Mouse (Mus musculus) midbrain, embryonic 16.5 days (tissue): Measurements from ENCODE around the gene Myt1l. TPM values are rescaled to one million over a fixed set of nuclear protein-coding genes. Genes with fewer than 3 reads are reported as not detected.

ENCODE experiments used
- ATAC-seq: fragments of 200-750 bp; cut with Nextera tagmentation; 2 replicates; pipeline ENCODE4 v1.8.0; 2017; ENCODE audit warnings: moderate TSS enrichment
- H3K27ac ChIP-seq: fragments of 300-500 bp; sonication (generic); 2 replicates; pipeline ENCODE4 v1.5.1; 2014; ENCODE audit warnings: mild to moderate bottlenecking, low read length, mixed read lengths
- H3K27me3 ChIP-seq: fragments of 300-500 bp; sonication (generic); 2 replicates; pipeline ENCODE4 v1.6.1; 2014; ENCODE audit warnings: low read depth, low read length, mixed read lengths; ENCODE audit not compliant: control insufficient read depth, insufficient read depth
- H3K36me3 ChIP-seq: fragments of 300-500 bp; sonication (generic); 2 replicates; pipeline ENCODE4 v1.6.1; 2014; ENCODE audit warnings: mild to moderate bottlenecking, low read length, moderate library complexity, mixed read lengths; ENCODE audit not compliant: control insufficient read depth, insufficient read depth
- H3K4me1 ChIP-seq: fragments of 300-500 bp; sonication (generic); 2 replicates; pipeline ENCODE4 v1.6.1; 2014; ENCODE audit warnings: mild to moderate bottlenecking, low read length, mixed read lengths; ENCODE audit not compliant: control insufficient read depth, insufficient read depth
- H3K4me2 ChIP-seq: fragments of 300-500 bp; sonication (generic); 2 replicates; pipeline ENCODE4 v1.6.1; 2014; ENCODE audit warnings: mild to moderate bottlenecking, low read length, mixed read lengths
- H3K4me3 ChIP-seq: fragments of 300-500 bp; sonication (generic); 2 replicates; pipeline ENCODE4 v1.5.1; 2014; ENCODE audit warnings: low read depth, mild to moderate bottlenecking, low read length, moderate library complexity, mixed read lengths
- H3K9ac ChIP-seq: fragments of 300-500 bp; sonication (generic); 2 replicates; pipeline ENCODE4 v1.6.1; 2014; ENCODE audit warnings: low read depth, low read length, mixed read lengths
- H3K9me3 ChIP-seq: fragments of 300-500 bp; sonication (generic); replicated peaks from 2 replicates; pipeline ENCODE4 v1.6.1; 2014; ENCODE audit warnings: mild to moderate bottlenecking, low read length, mixed read lengths; ENCODE audit not compliant: control insufficient read depth, poor library complexity, severe bottlenecking
- WGBS: fragments of 180-500 bp; shearing (Covaris S2); extraction: QIAGEN DNeasy Blood & Tissue Kit; methylation state at CpG from one replicate; pipeline ENCODE4 v1.1.7; 2014; 5-methylcytosine and 5-hydroxymethylcytosine counted together
- polyA plus RNA-seq: library from polyadenylated mRNA; unstranded; fragments of >200 nt; fragmentation: Nextera tagmentation; extraction: Ambion mirVana; gene quantifications from 2 replicates; pipeline ENCODE4 v1.2.1, GENCODE M21; 2015

Myt1l gene
- polyA plus RNA-seq, 1 experiment from 2014 or later, result 304 TPM

DNA sequence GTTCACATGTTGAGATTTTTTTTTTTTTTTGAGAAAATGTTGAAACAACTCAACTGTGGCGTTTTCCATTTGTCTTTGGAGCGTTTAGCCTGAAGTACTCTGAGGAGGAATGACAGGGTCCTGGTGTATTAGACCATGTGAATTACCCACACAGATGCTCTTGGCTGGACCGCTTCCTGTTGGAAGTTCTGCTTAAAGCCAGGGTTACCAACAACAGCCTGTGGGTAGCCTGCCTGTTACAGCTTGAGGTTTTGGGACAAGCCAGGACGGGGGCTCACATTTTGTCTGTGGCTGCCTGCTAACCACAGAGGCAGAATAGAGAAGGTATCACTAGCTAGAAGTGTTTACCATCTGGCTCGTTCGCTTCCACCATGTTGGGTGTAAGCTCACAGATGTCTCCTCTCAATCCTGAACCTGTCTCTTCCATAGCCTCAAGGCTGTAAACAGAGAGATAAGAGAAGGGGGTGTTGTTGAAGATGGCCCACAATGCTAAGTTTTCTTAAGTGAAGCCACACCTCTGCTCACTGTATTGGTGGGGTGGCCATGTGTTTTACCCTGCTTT lies 417.1 kb downstream of the Myt1l start:
- no peaks in the 10 kb centered on the region for H3K27me3 ChIP-seq
- no peaks in the 10 kb centered on the region for H3K36me3 ChIP-seq
- no peak overlapping the region for H3K4me3 ChIP-seq
- no peak for ATAC-seq
- no peak overlapping the region for H3K9ac ChIP-seq
- no peak overlapping the region for H3K27ac ChIP-seq
- H3K4me2 ChIP-seq, result no peak overlapping the region
- peaks cover 12% of the 10 kb centered on the region for H3K4me1 ChIP-seq
- H3K9me3 ChIP-seq, result no peaks in the 10 kb centered on the region
- WGBS, result 88% methylated on average over 6 of the region's 6 CpGs

DNA sequence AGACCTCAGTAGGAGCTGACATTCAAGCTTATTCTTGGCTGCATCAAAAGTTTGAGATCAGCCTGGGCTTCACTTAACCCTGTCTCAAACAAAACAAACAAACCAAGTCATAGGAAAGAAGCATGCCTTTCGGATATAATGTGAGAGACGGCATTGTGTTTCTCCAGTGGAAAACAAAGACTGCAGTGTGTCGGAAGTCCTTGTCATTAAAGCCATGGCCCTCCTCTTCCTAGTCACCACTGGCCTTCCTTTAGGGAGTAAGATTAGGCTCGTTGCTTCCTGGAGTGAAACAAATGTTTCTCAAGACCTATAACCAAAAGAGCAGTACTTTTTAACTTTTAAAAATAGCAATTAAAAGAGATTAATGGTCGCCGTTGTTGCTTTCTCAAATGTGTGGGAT lies 422.9 kb downstream of the Myt1l start:
- Histone ChIP-seq H3K27ac (no peak overlapping the region), H3K4me2 (no peak overlapping the region), H3K9me3 (no peaks in the 10 kb centered on the region), H3K9ac (no peak overlapping the region), H3K36me3 (no peaks in the 10 kb centered on the region), H3K4me1 (peaks cover 7% of the 10 kb centered on the region; the same call in 1 of the 2 replicates), H3K27me3 (no peaks in the 10 kb centered on the region), H3K4me3 (no peak overlapping the region)
- WGBS, result 51% methylated on average over 6 of the region's 6 CpGs
- no peak for ATAC-seq

DNA sequence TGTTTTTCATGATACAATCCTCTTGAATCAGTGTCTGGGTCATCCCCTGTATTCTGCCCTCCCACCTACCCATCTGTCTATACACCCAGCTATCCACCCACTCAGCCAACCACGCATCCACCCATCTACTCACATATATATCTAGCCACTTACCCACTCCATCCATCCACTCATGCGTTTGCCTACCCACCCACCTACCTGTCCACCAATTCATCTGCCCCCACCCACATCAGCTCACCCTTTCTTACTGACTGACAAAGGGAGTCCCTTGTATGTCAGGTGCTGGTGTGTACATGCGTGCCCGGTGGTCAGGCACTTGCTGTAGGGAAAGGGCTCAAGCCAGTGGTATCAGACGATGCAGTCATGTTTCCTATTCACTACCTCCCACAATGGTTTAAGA lies 423.3 kb downstream of the Myt1l start:
- Histone ChIP-seq H3K9me3 (no peaks in the 10 kb centered on the region), H3K4me3 (no peak overlapping the region), H3K9ac (no peak overlapping the region), H3K4me1 (peaks cover 7% of the 10 kb centered on the region; the same call in 1 of the 2 replicates), H3K4me2 (no peak overlapping the region), H3K27ac (no peak overlapping the region), H3K27me3 (no peaks in the 10 kb centered on the region), H3K36me3 (no peaks in the 10 kb centered on the region)
- no peak for ATAC-seq
- WGBS, result 90% methylated on average over 5 of the region's 5 CpGs

DNA sequence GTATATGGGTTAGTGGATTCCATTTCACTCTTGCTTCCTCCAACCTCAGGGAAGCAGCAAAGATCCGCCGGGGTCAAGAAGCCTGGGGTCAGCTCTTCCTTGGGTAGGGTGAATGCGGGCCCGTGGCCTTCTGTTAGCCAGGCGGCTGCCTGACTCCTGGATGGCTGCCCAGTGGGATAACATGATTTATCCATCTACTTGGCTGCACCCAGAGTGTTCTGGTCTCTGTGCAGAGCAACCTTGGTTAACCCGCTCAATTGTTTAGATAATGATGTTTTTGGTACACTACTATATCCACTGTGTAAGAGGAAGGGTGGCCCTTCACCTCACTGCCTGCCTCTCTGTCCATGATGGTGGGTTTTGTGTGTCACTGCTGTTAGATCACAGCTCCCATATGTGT lies 423.9 kb downstream of the Myt1l start:
- no peak overlapping the region for H3K4me2 ChIP-seq
- WGBS, result 76% methylated on average over 6 of the region's 6 CpGs
- no peaks in the 10 kb centered on the region for H3K36me3 ChIP-seq
- H3K9ac ChIP-seq, result no peak overlapping the region
- peaks cover 7% of the 10 kb centered on the region; the same call in 1 of the 2 replicates for H3K4me1 ChIP-seq
- no peak overlapping the region for H3K27ac ChIP-seq
- no peak overlapping the region for H3K4me3 ChIP-seq
- no peak for ATAC-seq
- H3K9me3 ChIP-seq, result no peaks in the 10 kb centered on the region
- no peaks in the 10 kb centered on the region for H3K27me3 ChIP-seq

DNA sequence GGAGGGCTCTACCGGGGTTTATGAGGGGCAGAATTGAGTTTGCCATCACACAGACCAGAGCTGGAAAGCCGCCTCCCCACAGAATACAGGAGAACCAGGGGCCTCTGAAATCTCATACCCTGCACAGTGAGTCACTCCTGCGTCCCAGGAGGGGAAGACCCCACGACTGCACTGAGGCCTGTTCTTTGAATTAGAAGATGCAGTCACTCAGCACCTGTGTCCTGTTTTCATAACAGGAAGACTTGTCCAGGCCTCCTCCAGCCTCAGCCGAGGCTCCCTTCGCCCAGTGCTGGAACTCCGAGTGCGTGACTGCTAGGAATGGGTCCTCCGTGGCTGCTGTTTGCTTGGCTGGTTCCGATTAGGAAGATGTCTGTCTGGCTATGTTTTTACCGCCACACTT lies 425.8 kb downstream of the Myt1l start:
- Histone ChIP-seq H3K9me3 (no peaks in the 10 kb centered on the region), H3K27ac (peak overlapping the region; percentile 19), H3K4me3 (no peak overlapping the region), H3K36me3 (no peaks in the 10 kb centered on the region), H3K27me3 (no peaks in the 10 kb centered on the region), H3K9ac (no peak overlapping the region; the same call in 1 of the 2 replicates), H3K4me1 (peaks cover 7% of the 10 kb centered on the region; the same call in 1 of the 2 replicates), H3K4me2 (no peak overlapping the region)
- ATAC-seq, result 0 out of 2 replicates have a peak, but pooled peaks have one; percentile 32
- 57% methylated on average over 11 of the region's 11 CpGs for WGBS

DNA sequence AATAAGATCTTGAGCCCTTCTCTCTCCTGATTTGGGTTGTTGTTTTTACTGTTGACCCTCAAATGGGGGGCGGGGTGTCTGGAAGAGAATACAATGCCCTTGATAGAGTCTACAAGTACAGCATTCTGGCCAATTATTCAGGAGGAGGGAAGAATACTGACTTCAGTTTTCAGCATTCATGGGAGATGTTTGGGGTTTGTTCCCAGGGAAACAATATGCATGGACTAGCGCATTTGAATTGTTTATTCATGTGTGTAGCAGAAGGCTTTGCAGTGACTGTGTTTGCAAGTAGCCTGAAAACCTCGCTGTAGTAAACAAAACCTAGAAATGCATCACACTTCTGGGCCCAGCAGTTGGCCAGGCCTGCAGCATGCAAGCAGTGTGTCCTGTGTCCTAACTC lies 426.3 kb downstream of the Myt1l start:
- 50% methylated on average over 3 of the region's 3 CpGs for WGBS
- Histone ChIP-seq H3K27me3 (no peaks in the 10 kb centered on the region), H3K4me2 (no peak overlapping the region), H3K9me3 (no peaks in the 10 kb centered on the region), H3K36me3 (no peaks in the 10 kb centered on the region), H3K4me3 (no peak overlapping the region), H3K9ac (no peak overlapping the region), H3K27ac (peak overlapping the region; percentile 19), H3K4me1 (peaks cover 7% of the 10 kb centered on the region; the same call in 1 of the 2 replicates)
- ATAC-seq, result no peak

DNA sequence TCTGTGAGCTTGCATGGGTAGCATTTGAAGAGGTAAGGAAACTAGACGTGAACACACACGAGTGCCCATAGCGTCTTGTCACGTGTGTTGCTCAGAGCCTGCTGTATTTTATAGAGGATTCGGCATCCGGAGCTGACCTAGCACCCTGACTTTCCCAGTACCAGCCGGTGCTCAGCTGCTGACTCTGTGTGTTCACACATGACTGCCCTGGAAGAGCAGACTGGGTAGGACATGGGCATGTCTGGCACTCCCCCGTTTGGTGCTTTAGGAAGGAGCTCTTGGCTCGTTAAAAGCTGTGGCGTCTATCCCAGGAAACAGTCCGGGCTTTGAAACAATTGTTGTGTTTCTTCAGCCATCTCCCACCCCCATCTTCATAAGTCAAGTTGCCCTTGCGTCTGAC lies 428.8 kb downstream of the Myt1l start:
- H3K36me3 ChIP-seq, result no peaks in the 10 kb centered on the region
- H3K4me1 ChIP-seq, result peaks cover 2% of the 10 kb centered on the region
- WGBS, result 81% methylated on average over 12 of the region's 12 CpGs
- H3K9me3 ChIP-seq, result no peaks in the 10 kb centered on the region
- H3K4me3 ChIP-seq, result no peak overlapping the region
- H3K4me2 ChIP-seq, result no peak overlapping the region
- H3K9ac ChIP-seq, result no peak overlapping the region
- H3K27ac ChIP-seq, result no peak overlapping the region
- H3K27me3 ChIP-seq, result no peaks in the 10 kb centered on the region
- ATAC-seq, result no peak

DNA sequence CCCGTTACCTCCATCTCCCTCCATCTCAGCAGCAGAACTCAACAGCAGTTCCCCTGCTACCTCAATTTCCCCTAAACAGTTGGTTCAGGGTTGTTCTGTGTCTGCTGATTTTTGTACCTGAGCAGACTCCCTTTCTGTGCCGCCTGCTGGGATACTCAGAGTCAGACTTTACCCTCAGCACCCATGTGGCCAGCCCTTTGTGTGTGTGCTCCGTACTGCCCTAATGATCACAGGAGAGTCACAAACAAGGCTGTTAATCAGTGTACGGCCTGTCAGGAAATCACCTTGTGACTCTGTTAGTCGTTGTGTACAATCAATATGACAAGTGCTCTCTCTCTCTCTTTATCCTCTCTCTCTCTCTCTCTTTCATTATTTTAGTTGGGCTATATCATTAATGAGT lies 430.5 kb downstream of the Myt1l start:
- Histone ChIP-seq H3K9ac (no peak overlapping the region), H3K36me3 (no peaks in the 10 kb centered on the region), H3K4me1 (no peaks in the 10 kb centered on the region; the same call in none of the 2 replicates), H3K27ac (no peak overlapping the region), H3K4me2 (no peak overlapping the region), H3K4me3 (no peak overlapping the region), H3K9me3 (no peaks in the 10 kb centered on the region), H3K27me3 (no peaks in the 10 kb centered on the region)
- 79% methylated on average over 5 of the region's 5 CpGs for WGBS
- no peak for ATAC-seq

DNA sequence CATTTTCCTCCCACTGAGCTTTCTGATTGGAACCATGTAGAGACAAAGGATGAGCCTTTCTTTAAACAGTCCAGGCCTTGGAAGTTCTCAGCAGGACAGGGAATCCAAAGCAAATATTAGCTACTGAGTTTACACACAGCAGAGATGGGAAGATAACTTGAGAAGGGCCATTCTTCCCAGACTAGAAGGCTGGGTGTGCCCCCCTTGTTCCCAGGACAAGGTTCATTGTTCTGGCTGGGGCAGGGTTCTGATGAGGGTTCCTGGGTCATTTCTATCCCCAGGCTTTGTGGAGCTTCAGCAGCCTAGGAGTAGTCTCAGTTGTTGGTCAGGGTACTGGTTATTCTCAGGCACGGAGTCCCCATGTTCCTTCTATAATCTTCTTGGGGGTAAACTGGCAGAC lies 432.9 kb downstream of the Myt1l start:
- Histone ChIP-seq H3K27me3 (no peaks in the 10 kb centered on the region), H3K4me2 (no peak overlapping the region), H3K27ac (no peak overlapping the region), H3K9me3 (no peaks in the 10 kb centered on the region), H3K4me1 (no peaks in the 10 kb centered on the region; the same call in 1 of the 2 replicates), H3K4me3 (no peak overlapping the region), H3K36me3 (no peaks in the 10 kb centered on the region), H3K9ac (no peak overlapping the region)
- 73% methylated on average over 1 of the region's 1 CpGs for WGBS
- ATAC-seq, result no peak
